Mouse (Mus musculus) gastrocnemius, postnatal 36 days (tissue): ENCODE results near the gene Hexb. TPM values are rescaled to one million over a fixed set of nuclear protein-coding genes. Genes with fewer than 3 reads are reported as not detected.
"Not testable (repeated sequence)": the region's sequence is repeated elsewhere in the genome, so short reads cannot be mapped to it uniquely, and the experiment has no call there.

Experiments used
- DNase-seq, 2 experiments: peaks; one replicate each; pipeline ENCODE4 v3.0.0; 2022
- intact Hi-C: fragments of 180-260 bp; cut with DNase I; formaldehyde crosslinking; loops from one replicate; pipeline ENCODE4 v1.15.1; 2025
- total RNA-seq, 2 experiments: library from RNA; stranded (reverse); gene quantifications; 2 replicates each; pipeline ENCODE4 v1.2.3; 2021

The Hexb gene
- total RNA-seq, 2 experiments from 2014 or later: 6.8 to 7.7 TPM

GRCm38 (mm10) chr13:97186346-97186745 is 11.8 kb downstream of the Hexb start:
- DNase-seq: no peak
- intact Hi-C loops: no loop called here

GRCm38 (mm10) chr13:97184656-97185055 is 13.5 kb downstream of the Hexb start:
- DNase-seq: no peak
- intact Hi-C loops: no loop called here

GRCm38 (mm10) chr13:97184168-97184567 is 14.0 kb downstream of the Hexb start:
- no peak for DNase-seq
- intact Hi-C loops: no loop called here

GRCm38 (mm10) chr13:97182821-97183220 is 15.3 kb downstream of the Hexb start:
- DNase-seq: no peak
- intact Hi-C loops: no loop called here

- intact Hi-C loops: no loop called here
- DNase-seq: no peak
Measured at GRCm38 (mm10) chr13:97180113-97180828, 17.9 kb downstream of the Hexb start.

- no peak for DNase-seq
- intact Hi-C loops: no loop called here
Measured at GRCm38 (mm10) chr13:97178943-97179342, 19.2 kb downstream of the Hexb start.

- no peak for DNase-seq
- intact Hi-C loops: no loop called here
Measured at GRCm38 (mm10) chr13:97176731-97177130, 21.4 kb downstream of the Hexb start.

GRCm38 (mm10) chr13:97175520-97176264 is 22.5 kb downstream of the Hexb start:
- no peak for DNase-seq
- intact Hi-C loops: no loop called here

- intact Hi-C loops: no loop called here
- no peak for DNase-seq
Measured at GRCm38 (mm10) chr13:97145834-97146233, 52.3 kb downstream of the Hexb start.

- intact Hi-C loops: no loop called here
Measured at GRCm38 (mm10) chr13:97142321-97142720, 55.8 kb downstream of the Hexb start.

GRCm38 (mm10) chr13:97138404-97138931 is 59.7 kb downstream of the Hexb start:
- intact Hi-C loops, DNase-seq: not testable (repeated sequence)

More at GRCm38 (mm10) chr13:97142321-97142720, 55.8 kb downstream of the Hexb start:
- no peak for DNase-seq

GRCm38 (mm10) chr13:97137466-97138400 is 60.4 kb downstream of the Hexb start, which contains the start of the genes Gfm2 and Nsa2:
TSS of gene Gfm2 (plus strand) at chr13:97137937.
TSS of gene Nsa2 (minus strand) at chr13:97137937.
- DNase-seq: peak; percentile 77 to 88
- intact Hi-C loops: no loop called here

- intact Hi-C loops, DNase-seq: not testable (repeated sequence)
Measured at GRCm38 (mm10) chr13:97130413-97130812, 67.7 kb downstream of the Hexb start.

- intact Hi-C loops, DNase-seq: not testable (repeated sequence)
Measured at GRCm38 (mm10) chr13:97129654-97130053, 68.5 kb downstream of the Hexb start.

Other genes with a start within 250 kb of the Hexb start
- gene 1700029F12Rik, start 164.0 kb downstream of the Hexb start, total RNA-seq: not detected
- gene Fam169a, start 131.1 kb downstream of the Hexb start, total RNA-seq: not detected
- gene Gm6169, start 99.1 kb downstream of the Hexb start, total RNA-seq: 1 to 10 TPM in 1 of 2 experiments, not detected in 1; 1.1 TPM
- gene Gfm2, start 60.4 kb downstream of the Hexb start, total RNA-seq: 10 to 100 TPM; 45.9 to 49.8 TPM
- gene Nsa2, start 60.4 kb downstream of the Hexb start, total RNA-seq: 10 to 100 TPM; 42.4 to 49.4 TPM
- 1 to 10 TPM; 1.4 to 2.6 TPM for gene Enc1, start 42.7 kb upstream of the Hexb start, total RNA-seq